Mouse (Mus musculus) NIH3T3 (cell line): ENCODE measurements around the gene Rasl12.
A peak's percentile ranks its signal among the peaks of the same experiment; 100 is the strongest.

Experiments used
- DNase-seq: peaks from one replicate; pipeline ENCODE4 v3.0.0-alpha.2; 2012; ENCODE audit warnings: low read depth

The Rasl12 gene

DNA sequence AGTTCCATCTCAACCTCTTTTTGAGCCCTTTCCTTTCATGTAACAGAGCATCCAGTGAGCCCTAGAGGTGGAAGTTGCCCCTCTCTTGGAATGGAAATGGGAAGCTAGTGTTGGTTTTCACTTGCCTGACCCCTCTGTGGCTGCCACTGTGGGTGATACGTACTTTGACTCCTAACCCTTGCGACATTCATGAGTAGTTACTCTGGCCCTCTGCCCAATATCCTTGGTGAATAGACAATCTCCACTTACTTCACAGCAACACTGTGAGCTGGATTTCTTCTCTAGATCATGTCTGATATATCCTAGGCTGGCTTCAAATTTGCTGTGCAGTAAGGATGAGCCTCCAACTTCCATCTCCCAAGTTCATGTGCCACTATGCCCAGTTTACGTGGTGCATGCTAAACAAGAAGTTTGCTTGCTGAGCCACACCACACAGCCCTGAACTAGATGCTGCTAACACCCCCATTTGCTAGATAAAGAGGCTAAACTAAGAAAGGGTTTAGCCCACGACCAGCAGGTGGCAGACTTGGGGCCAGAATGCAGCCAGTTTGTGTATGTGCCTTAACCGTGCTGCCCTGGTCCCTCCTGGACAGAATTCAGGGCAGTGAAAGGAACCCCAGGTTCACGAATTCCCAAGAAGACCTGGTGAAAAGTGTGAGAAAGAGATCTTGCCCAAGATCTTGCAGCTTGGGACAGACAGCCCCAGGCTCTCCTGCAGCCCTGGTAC lies 5.5 kb upstream of the Rasl12 start:
- DNase-seq: peak; percentile 82

DNA sequence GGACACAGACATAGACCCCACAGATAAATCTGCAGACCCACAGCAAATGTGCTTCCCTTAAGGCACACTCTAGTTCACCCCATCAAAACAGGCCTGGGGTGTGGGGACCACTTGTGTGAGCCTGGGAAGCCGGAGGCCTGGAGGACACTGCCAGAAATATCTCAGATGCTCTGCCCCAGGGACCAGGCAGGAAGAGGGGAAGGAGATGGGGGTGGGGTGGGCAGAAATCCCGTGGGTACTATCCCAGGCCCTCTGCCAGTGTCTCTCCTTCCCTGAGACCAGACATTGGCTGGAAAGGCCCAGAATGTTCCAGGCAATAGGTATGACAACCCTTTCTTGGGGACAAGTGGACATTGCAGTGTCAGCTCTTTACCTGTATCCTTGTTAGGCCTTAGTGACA lies 4.7 kb upstream of the Rasl12 start:
- DNase-seq: no peak

DNA sequence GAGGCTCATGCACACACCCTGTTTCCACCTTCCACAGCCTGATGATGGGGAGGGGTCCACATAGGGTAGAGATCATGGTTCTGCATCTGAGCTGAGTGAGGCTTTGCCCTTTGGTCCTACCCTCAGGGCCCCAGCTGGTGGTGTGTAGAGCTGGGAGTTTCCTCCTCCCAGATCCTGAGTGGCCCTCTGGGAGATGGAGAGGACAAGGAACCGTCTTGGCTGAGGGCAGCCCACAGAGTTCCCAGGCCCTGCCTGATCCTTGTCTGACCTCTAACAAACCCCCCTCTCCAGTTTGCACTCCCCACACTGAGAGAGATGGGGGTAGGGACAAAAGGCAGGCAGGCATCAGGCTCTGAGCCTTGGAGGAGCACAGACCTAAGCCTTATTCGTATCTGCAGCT lies 3.9 kb upstream of the Rasl12 start:
- DNase-seq: no peak

DNA sequence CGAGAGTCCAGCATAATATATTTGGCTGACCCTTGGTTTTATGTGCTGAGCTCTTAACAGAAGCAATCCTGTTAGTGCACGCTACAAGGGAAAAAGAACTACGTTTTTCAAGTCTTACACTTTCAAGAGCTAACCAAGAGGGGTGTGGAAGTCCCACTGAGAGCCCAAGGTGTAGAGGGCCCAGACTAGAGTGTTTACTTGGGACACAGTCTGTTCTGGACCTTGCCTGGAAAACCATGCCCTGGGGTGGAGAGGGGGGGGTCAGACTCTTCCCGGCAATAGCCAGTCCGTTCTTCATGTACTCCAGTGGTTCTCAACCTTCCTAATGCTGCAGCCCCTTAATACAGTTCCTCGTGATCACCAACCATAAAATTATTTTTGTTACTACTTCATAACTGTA lies 1.6 kb downstream of the Rasl12 start:
- no peak for DNase-seq

DNA sequence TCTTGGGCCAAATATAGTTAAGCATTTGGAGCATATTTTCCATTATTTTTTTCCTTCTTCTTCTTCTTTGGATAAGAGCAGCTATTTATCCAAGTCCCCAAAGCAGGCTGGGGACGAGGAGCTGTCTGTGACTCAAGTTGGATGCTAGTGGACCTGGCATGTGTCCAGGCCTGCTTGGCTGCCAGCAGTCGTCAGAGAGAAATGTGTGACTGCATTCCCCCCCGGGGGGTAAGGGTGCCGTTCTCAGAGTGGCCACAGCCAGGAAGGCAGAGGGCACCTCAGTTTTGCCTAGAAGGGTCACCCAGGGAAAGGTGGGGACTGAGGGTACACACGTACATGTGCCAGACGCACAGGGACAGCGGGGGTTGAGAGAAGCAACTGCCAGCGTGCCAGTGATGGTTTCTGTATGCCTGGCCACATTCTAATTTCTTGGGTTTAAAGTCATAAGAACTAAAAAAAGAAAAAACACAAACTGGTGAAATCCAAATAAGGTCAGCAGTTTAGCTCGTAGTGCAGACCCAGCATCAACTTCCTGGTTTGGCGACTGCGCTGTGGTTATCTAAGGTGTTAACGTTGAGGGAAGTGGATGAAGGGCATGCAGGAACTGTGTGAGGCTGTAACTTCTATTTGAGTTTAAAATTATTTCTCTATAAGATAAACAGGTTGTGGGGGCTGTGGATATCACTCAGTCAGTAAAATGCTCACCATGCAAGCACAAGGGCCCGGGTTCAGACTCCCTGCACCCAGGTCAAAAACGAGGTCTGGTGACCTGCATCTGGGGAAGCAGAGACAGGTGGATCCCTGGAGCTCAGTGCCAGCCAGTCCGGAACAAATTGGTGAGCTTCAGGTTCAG lies 6.3 kb downstream of the Rasl12 start:
- peak; percentile 44 for DNase-seq

DNA sequence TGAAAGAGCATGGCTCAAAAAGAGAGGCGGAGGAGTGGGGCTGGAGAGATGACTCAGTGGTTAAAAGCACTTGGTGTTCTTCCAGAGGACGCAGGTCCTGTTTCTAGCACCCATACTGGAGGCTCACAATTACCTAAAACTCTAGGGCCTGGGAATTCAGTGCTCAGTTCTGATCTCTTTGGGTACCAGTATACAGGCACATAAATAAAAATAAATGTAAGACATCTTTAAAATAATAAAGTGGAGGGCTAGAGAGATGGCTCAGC lies 6.8 kb downstream of the Rasl12 start:
- peak; percentile 14 for DNase-seq

DNA sequence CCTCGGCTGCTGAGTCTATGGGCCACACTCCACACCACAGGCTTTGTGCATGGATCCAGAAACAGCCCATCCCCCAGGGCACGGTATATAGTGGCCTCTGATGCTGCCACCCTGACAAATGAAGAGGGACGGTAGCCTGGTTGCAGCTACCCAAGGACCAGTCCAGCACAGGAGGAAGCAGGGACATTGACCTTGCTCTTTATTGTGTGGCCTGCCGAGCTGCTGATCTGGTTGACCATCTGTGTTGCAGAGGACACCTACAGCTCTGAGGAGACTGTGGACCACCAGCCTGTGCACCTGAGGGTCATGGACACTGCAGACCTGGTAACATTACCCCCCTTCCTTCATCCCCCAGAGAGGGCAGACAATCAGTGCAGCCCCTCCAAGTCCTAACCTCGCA lies 9.0 kb downstream of the Rasl12 start:
- DNase-seq: no peak

DNA sequence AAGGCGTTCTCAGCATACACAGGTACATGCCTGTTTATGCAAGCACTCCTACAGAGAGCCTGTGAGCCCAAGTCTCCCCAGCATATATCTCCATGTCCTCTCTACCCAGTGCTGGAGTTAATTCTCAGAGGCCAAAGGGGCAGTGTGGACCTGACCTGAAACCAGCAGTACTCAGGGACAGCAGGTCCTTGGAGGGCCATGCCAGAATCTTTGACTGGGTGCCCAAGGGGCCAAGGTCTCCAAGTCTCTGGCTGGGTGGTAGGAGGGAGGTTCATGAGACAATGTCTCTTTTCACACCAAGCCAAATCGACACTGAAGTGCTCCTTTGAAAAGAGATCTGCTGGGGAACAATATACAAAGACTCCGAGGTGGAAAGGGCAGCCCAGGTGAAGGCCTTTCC lies 9.6 kb downstream of the Rasl12 start:
- DNase-seq: no peak

DNA sequence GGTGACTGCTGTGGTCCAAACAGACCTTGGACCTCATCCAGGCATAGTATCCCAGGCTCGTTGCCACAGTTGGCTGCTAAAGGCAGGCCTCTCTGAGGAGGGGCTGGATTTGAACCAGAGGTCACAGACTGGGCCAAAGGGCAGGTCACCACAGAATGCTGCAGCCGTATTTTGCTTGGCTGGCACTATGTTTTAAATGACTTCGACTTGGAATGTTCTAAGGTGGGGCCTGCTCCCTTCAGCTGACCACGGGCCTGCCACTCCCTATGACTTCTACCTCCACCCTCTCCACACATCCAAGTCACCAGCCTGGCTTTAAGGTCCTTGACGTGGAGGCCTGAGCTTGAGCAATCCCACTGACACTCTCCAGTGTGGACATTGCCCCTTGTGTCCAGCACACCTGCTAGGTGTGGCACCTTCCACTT lies 10.6 kb downstream of the Rasl12 start:
- peak; percentile 47 for DNase-seq

DNA sequence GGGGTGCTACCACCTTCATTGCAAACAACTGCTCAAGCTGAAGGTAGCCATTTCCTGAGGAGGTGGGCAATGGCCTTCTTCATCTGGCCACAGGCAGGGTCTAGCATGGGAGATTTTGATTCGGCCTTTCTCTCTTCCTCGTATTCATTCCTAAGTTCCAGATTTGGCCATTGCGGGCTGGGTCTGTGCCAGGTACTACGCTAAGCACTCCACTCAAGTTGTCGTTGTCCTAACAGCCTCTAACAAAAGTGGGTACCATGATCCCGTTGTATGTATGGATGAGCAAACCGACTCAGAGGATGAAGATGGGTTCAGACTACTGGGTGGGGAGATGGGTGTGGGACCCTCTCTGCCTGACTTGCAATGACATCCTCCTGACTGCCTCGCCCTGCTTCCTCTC lies 12.1 kb downstream of the Rasl12 start:
- no peak for DNase-seq

DNA sequence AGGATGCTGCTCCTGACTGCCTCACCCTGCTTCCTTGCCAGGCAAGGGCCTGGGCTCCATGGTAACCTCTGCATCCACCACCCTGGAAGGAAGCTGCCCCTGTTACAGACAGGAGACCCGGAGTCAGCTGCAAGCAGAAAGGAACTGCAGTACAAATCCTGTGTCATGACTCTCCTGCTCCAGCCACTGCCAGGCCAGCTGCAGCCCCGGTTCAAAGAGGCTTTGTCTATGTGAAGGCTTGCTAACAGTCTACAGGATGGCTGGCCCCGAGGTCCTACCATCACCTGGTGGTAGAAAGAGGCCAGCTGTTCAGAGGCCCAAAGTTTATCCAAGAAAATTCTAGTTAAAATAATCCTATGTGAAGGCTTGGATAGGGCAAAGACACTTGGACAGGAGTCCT lies 13.0 kb downstream of the Rasl12 start:
- no peak for DNase-seq

DNA sequence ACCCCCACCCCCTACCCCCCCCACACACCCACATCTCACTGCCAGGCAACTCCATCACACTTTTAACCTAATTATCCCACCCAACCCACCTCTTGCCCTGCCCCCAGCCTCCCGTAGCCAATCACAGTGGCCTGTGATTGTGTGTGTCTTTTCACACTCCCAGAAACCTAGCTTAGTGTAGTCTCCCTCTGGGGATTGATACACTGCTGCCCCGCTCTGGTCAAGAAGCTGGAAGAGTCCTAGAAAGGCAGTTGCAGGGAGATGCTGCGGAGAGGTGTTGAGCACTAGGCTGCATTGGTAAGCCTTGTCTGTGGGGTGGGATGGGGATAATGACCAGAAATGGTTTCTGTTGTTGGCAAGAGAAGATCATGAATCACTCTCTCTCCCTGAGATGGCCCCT lies 19.4 kb downstream of the Rasl12 start:
- no peak for DNase-seq

DNA sequence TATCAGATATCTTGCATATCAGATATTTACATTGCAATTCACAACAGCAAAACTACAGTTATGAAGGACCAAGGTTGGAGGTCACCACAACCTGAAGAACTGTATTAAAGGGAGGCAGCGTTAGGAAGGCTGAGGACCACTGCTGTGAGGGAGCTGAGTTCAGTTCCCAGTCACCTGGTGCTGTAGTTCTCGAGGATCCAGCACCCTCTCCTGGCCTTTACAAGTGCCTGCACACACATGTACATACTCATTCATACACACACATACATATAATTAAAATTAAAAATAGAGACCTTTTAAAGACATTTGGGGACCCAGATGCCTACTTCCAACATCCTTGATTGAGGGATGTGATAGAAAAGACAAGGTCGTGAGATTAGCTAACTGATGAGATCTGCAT lies 21.3 kb downstream of the Rasl12 start:
- DNase-seq: no peak

DNA sequence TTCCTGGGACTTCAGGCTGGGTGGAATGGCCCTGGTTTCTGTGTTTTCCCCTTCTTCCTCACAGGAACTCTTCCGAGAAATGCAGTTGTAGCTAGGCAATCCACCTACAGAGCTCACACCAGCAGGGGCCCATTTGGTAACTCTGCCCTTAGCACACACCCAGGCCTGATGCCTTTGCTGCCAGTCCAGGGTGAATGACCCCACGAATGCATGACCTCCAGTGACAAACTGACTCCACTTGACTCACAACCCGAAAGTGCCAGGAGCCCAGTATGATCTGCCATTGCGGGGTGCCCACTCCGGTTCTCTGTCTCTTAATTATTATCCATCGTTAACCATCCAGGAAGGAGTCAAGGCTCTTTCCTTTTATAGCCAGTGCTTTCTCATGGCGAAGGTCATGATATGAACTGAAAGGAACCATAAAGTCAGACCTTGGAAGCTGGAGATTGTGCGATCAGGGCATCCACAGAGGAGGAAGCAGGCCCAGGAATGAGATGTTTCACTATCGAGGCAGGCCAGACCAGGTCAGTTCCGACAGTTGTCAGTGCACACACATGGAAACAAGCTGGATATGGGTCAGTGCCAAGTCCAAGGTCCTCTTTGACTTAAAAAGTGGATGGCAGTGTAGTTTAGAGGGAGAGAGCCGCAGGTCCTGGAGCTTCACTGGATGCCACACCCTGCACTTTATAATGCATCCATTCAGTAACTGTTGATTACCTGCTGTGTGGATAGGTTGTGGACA lies 24.6 kb downstream of the Rasl12 start, which contains the start of gene Slc51b:
TSS of gene Slc51b (minus strand) at position 196 of the 742 bp plus-strand sequence.
- no peak for DNase-seq

DNA sequence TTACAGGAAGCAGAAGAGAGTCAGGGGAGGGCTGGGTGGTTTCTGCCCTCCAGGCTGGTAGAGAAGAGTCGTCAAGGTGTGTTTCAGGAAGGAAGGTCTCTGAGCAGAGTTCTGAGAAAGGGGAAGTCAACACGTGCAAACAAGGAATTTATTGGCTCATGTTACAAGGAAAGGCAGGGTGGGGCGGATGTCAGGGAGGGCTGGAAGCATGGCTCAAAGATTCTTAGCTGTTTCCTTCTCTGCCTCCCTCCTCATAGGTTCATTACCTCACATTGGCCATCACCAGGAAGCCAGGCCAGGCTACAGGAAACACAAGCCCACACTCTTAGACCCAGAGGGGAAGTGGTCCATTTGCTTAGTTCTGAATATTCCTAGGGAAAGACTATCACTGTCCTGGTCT lies 26.1 kb downstream of the Rasl12 start:
- DNase-seq: no peak

DNA sequence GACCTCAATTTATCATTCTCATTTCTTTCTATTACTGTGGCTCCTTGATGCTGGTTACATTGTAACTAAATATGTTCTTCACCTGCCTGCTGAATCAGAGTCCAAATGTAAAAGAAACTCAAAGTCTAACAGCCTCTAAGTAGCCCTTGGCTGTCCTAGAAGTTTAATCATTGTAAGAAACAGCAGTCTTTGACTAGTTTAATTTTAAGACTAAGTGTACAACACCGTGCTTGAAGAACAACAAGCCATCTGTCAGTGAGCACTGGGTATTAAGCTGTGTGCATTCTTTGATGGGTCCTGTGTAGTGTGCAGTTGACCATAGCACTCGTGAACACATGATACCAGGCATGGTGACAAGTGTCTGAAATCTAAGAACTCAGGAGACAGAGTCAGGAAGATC lies 29.2 kb downstream of the Rasl12 start:
- DNase-seq: no peak

DNA sequence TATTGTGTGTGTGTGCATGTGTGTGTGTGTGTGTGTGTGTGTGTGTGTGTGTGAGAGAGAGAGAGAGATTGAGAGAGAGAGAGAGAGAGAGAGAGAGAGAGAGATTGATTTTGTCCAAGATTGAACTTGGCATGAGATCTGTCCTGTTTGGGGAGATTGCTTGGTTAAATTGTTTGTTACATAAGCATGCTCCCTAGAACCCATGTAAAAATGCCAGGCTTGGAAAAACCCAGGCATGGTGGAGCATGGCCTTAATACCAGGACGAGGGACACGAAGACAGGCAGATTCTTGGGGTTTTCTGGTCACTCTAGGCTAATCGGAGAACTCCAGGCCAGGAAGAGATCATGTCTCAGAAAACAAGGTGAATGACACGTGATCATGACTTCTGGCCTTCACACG lies 29.7 kb downstream of the Rasl12 start:
- no peak for DNase-seq

DNA sequence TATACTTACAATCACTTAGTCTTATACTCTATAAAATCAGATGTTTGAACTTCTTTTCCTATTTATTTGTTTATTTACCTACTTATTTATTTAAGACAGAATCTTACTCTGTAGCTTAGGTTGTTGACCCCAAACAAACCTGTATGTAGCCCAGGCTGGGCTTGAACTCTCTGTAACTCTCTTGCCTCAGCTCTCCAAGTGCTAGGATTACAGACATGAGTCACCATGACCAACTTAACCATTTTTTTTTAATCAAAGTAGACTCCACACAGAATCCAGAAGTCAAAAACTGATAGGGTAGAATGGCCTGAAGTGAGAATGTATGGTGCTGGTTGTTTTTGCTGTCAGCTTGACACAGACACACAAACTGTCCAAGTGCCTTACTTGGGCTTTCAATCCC lies 32.1 kb downstream of the Rasl12 start:
- DNase-seq: peak; percentile 24

DNA sequence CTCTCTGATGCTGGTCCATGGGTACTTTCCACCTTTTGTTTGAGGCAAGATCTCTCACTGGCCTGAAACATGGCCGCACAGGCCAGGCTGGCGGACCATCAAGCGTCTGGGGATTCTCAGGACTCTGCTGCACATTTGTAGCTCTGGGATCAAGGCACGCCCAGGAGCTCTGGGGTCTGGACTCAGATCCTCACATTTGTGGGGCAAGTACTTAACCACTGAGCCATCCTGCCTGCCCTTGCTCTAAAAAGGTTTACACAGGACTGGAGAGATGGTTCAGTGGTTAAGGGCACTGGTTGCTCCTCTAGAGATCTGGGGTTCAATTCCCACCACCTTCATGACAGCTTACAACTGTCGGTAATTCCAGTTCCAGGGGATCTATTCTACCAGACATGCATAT lies 32.6 kb downstream of the Rasl12 start:
- no peak for DNase-seq

DNA sequence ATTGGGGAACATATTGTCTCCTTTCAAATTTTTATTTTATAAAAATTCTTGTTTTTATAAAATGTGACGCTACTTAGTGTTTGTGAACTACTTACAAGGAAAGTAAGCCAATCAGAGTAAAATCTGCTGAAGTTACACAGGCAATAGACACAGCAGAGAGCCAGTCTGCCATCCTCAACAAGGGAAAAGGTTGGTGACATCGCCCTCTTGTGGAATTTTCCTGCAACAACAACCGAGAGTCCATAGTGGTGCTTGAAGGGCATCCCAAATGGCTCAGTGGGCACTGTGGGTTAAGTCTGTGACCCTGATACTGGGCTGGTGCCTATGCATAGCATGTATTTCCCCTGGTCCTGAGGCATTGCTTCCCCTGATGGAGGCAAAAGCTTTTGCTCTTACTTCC lies 33.9 kb downstream of the Rasl12 start:
- DNase-seq: peak; percentile 37

DNA sequence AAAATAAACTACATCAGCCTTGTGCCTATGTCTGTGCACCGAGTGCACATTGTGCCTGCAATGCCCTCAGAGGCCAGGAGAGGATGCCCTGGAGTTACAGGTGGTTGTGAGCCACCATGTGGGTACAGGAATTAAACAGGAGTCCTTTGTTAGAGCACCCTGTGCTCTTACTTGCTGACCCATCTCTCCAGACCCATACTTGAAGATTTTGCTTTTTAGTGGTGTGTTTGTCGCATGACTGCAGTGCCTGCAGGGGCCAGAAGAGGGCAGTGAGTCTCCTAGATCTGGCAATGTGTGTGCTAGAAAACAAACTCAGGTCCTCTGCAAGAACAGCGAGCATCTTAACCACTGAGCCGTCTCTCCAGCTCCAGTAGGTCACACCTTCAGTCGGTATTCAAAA lies 35.8 kb downstream of the Rasl12 start:
- DNase-seq: peak; percentile 80

DNA sequence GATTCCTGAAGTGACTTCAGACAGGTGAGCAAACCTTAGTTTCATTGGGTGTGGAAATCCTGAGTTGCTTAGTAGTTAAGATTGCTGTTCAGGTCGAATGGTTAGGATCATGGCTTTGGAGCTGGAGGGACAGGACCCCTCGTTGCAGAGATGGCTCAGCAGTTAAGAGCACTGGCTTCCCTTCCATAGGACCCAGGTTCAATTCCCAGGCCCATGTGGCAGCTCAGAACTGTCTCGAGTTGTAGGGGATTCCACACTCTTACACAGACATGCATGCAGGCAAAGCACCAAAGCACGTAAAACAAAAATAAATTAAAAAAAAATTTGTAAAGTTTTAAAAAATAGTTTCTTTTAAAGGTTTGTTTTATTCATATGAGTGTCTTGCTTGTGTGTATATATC lies 36.9 kb downstream of the Rasl12 start:
- no peak for DNase-seq

DNA sequence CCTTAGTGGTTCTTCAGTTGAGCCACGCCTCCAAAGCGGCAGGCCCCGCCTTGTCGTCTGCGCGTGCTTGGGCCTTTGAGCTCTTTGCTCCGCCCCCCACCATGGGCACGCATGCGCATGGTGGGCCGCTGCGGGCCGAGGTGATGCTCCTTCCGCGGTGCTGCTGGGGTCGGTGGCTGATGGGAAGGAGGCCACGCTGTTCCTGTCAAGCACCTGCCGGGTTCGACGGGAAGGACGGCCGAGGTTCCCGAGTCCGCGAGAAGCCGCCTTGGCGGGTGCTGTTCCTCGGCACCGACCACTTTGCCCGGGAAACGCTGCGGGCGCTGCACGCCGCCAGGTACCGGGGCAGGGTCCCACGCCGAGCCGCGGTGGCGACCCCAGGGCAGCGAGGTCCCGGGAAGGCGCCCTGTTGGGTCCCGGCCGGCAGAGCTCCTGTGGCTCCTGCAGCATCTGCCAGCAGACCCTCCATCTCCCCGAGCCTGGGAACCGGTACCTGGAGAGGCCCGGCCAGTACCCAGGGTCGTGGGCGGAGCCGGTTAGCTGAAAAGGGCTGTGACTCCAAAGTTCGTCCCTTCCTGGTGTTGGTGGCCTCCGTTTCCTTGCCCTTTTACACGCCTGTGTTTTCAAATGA lies 37.5 kb downstream of the Rasl12 start, which contains the start of gene Mtfmt:
TSS of gene Mtfmt (plus strand) at position 112 of the 631 bp plus-strand sequence.
- peak; percentile 96 for DNase-seq
